Mouse (Mus musculus): ENCODE results near the gene Ppp3ca.
A peak's percentile ranks its signal among the peaks of the same experiment; 100 is the strongest.

Ppp3ca gene

DNA sequence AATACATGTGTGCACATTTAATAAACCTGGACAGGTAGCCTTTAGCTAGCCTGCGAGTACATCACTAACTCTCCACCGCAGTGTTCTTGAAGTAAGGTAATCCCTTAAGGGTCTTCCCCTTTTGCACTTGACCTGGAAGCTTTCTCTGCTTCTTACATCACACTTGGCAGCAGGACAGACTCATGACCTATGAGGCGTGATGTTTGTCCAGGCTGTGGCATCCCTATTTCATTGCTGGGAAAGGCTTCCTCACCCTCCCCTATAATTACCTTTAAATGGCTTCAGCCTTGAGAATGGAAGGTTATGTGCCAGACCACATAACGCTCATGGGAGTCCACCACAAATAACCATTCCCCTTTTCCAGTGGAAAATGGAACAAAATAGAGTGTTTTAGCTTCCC, 145.0 kb downstream of the Ppp3ca start:
- no peak for DNase-seq

- DNase-seq, result no peak
Observed at GRCm38 (mm10) chr3:136816319-136816718, 146.4 kb downstream of the Ppp3ca start.

- DNase-seq, result no peak
Observed at GRCm38 (mm10) chr3:136818997-136819396, 149.1 kb downstream of the Ppp3ca start.

- no peak for DNase-seq
Observed at GRCm38 (mm10) chr3:136821039-136821438, 151.1 kb downstream of the Ppp3ca start.

- no peak for DNase-seq
Observed at GRCm38 (mm10) chr3:136821993-136822392, 152.1 kb downstream of the Ppp3ca start.

GRCm38 (mm10) chr3:136822431-136822830, 152.5 kb downstream of the Ppp3ca start:
- no peak for DNase-seq

DNA sequence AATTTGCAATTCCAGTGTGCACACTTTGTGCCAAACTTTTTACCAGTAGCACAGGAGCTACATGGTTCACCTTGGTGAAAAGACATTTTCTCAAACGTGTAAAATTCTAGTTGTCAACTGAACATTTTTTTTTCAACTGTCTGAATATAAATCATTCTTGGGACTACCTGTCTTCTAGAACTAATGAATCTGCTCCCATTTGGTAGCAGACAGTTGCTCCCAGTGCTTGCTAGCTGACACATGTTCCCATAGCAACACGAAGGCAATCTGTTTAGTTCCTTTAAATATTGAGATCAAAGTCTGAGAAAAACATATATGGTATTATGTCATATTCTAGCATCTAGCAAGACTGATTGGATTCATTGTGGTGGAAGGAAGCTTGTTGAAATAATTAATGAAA, 158.5 kb downstream of the Ppp3ca start:
- DNase-seq, result no peak

DNA sequence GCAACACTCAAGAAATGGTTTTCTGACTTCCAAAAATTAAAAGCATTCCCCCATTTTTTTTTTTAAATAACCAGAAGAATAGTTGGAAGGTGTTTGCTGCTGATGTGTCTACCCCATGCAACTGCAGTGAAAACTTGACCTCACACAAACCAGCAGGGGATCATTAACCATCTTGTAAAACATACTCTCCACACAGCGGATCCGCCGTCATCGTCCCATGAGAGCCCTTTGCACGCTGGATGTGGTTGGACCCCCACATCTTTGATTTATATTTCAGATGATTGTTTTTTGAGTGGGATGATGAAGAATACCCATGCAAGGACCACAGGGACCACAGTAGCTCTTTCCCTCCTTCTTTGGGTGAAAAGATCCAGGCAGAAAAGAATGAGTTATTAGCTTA, 159.2 kb downstream of the Ppp3ca start:
- no peak for DNase-seq

- DNase-seq, result no peak
Observed at GRCm38 (mm10) chr3:136830687-136831220, 160.8 kb downstream of the Ppp3ca start.

GRCm38 (mm10) chr3:136833003-136833745, 163.2 kb downstream of the Ppp3ca start:
- no peak for DNase-seq

DNA sequence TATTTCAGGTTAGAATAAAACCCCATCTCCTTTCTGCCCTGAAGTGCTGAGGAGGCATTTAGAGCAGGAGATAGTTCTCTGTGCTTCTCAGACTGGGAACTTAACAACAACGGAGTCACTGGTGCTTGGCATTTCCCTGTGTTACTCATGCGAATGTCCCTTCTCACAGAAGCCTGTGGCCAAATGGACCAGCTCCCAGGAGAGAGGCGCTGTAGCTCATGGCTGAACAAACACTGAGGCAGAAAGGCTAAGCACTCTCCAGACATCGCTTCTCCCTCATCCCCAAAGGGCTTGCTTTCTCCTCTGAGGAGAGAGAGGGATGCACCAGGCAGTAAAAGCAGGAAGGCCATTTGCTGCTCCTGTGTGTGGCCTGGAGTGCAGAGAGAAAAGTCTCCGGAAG, 164.0 kb downstream of the Ppp3ca start:
- DNase-seq, result peak; percentile 19 to 21

DNA sequence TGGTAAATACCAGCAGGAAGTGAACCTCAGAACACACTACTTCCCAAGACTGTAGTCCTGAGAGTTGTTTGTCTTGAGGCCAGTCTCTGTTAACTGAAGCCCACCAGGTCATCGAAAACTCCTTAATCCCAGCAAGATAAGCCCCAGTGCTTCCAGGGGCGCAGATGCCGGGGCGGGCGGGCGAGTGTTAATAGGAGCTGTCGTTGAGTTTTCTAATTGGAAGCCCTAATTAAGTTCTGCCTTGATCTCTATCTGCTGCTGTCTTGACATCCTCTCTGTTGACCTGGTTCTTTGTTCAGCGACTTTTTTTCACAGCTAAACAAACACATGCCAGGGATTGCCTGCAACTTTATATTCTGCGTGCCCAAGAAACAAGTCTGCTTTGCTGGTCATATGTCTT, 165.9 kb downstream of the Ppp3ca start:
- DNase-seq, result no peak

DNA sequence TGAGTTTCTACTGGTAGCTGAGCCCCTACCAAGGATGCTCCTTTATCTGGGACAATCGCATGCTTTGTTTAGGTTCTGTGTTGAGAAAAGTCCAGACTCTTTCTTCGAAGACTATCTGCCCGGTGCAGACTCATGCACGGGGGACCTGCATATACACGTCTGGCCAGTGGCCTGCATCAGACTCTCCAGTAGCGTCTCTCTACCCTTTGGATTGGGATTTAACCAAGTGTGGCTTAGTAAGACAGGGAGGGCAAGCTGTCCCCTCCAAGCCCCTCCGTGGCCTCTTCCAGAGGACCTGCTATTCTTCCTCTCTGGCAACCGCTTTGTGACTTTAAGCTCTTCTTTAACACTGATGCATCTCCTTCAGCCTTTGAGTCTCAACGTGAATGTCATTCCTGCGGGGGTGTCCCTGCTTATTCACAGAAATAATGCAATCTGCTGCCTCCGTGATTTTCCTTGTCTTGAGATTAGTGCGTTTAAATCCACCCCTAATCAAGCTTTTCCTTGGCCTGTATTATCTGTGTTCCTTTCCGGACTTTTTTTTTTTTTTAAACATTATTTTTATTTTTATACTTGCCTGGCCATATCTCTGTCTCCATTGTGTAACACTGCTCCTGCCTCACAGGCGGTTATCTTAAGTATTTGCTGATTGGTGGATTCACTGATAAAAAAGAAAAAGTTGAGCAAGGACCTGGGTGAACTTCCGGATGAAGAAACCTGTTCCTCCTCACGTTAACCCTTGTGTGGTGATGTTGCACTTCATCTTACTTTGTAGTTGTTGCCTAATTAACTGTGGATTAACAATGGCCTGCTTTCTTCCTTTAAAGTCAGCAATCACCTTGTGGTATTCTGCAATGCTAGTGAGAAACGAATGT, 166.6 kb downstream of the Ppp3ca start:
- DNase-seq, result peak in 1 of 2 experiments; percentile 41

DNA sequence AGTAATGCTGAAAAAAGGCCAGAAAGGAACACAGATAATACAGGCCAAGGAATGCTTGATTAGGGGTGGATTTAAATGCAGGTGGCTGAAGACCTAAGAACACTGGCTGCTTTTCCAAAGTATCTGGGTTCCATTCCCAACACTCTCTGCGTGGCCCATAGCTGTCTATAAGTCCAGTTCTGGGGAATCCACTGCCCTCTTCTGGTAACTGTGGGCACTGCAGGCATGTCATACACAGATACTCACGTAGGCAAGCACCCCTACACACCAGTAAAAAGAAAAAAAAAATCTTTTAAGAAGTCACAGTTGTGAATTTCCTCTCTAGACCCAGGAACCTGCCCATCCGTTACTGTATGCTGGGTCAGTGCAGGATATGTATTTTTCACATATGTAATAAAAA, 167.7 kb downstream of the Ppp3ca start:
- DNase-seq, result peak; percentile 34 to 35

DNA sequence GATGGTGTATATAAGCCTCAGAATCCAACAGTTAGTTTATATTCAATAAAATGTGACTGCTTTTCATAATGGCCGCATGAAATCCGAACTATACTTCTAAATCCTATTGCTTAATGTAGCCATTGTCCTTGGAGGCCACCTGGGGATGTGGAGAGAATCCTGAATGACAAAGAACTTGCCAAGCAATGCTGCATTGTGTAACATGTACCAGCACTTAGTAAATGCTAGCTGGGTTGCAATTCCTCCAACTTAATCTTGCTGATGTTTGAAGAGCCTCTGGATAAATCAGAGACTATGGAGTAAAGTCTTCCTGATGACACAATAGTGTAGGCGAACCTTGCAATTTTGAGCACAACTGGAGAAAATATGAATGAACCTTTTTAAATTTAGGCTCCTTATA, 171.4 kb downstream of the Ppp3ca start:
- no peak for DNase-seq

DNA sequence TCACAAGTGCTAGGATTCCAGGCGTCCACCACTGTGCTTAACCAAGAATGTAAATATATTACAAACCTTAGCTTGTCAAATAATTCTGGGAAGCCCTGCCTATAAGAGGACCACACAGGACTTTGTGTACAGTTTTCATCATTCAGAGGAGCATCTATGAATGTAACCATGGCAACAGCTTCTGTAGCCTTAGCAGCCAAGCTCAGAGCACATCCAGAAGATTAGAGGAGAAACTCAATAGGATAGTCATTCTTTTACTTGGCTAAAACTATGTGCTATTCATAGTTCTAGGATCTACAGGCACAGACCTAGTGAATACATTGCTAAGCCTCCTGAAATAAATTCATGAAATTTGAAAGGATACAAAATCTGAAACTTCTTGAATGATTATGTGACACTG, 172.5 kb downstream of the Ppp3ca start:
- DNase-seq, result no peak

DNA sequence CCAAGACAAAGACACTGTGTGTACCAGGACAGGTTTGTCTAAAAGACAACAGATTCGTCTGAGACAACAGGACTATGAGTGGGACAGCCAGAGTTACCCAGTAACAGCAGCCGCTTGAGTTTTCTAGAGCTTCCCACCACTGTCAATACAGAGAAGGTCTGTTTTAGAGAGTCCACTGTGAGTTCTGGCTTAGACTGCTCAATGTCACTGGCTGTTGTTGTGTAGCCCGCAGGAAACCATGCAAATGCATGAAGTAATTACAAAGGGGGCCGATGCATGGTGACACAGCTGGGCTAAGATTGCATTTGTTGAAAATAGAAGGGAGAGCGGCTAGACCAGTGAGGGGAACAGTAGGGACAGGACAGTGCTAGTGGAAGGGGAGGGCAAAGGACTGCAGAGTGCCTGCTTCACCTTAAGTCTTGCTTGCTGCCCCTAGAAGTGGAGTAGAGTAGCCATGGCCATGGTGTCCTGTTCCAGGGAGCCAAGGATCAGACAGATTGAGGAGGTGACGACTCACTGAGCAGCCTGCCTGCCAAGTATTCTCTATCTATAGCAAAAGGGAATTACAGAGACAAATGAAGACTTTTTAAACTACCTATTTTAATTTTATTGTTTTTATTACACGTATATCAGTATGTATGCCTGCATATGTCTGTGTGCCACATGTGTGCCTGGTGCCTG, 174.0 kb downstream of the Ppp3ca start:
- no peak for DNase-seq

- no peak for DNase-seq
Observed at GRCm38 (mm10) chr3:136849035-136849434, 179.1 kb downstream of the Ppp3ca start.

- DNase-seq, result no peak
Observed at GRCm38 (mm10) chr3:136852921-136853320, 183.0 kb downstream of the Ppp3ca start.

GRCm38 (mm10) chr3:136853596-136853995, 183.7 kb downstream of the Ppp3ca start:
- no peak for DNase-seq

DNA sequence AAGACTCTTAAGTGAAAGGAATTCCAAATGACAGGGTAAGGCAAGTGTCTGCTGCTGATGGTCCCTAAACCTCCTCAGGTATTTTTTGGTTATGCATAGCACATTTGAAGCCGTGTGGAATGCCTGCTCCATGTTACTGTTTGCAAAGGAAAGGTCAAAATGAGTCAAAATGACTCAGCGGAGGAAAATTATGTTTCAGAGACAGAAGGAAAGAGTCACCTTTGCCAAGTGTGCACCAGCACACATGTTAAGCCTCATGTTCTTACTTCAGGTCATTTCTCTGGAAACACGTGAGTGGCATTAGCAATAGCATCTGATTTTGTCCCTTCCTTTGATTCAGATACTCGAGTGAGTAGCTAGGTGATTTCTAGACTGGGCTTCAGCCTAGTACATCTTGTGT, 186.1 kb downstream of the Ppp3ca start:
- DNase-seq, result no peak

GRCm38 (mm10) chr3:136862051-136862837, 192.3 kb downstream of the Ppp3ca start:
- DNase-seq, result peak in 1 of 2 experiments; percentile 13

All from lung, adult 18-20 months (tissue).